Mouse (Mus musculus): ENCODE results near the gene Epm2aip1.
A peak's percentile ranks its signal among the peaks of the same experiment; 100 is the strongest.

Gene Epm2aip1

DNA sequence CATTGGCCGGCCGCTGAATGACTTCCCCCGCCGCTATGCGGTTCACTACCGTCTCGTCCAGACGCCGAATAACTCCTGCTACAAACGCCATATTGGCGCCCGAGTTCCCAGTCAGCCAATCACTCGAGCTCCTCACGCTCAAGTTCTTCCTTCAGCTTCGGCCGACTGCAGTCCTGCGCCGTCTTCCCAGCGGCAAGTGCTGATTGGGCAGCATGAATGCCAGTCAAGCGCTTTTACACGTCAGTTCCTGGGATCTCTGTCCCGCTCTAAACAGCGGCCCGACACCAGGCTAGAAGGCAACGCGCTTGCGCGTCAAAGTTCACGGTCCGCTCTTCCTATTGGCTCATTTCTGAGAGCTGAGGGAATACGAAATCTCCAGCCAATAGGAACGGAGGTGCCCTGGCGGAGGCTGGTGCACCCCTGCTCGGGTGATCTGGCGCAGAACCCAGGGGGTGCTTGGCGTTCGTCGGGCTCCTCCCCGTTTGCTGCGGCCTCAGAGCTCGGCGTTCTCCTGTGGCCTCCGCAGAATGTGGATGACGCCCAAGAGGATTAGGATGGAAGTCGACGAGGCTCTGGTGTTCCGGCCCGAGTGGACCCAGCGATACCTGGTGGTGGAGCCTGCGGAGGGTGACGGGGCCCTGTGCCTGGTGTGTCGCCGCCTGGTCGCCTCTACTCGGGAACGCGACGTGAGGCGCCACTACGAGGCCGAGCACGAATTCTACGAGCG, at the start of gene Epm2aip1, which contains the start of gene Mlh1:
Gene Epm2aip1 (plus strand): TSS at position 496 of the 727 bp plus-strand sequence.
Gene Mlh1 (minus strand): TSS at position 358 of the 727 bp plus-strand sequence.
- DNase-seq: peak; percentile 98

DNA sequence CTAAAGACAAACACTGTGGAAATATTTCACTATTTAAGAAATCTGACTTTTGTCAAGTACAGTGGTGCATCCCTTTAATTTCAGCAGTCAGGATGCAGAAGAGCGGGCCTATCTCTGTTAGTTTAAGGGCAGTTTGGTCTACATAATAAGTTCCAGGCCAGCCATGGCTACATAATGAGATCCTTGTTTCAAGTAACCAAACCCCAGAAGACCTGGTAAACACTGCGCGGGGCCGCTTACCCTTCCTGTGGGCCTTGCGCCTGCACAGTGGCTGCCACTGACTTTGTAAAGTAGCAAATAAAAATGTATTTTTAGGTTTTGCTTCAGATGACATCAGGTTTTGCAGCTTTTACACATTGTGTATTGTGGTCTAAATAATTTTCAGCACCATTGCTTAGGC, 48.3 kb upstream of the Epm2aip1 start:
- DNase-seq: no peak

GRCm38 (mm10) chr9:111228446-111228845, 43.3 kb upstream of the Epm2aip1 start:
- no peak for DNase-seq

GRCm38 (mm10) chr9:111234701-111235100, 37.0 kb upstream of the Epm2aip1 start:
- no peak for DNase-seq

- DNase-seq: no peak
Observed at GRCm38 (mm10) chr9:111237726-111238125, 34.0 kb upstream of the Epm2aip1 start.

- DNase-seq: no peak
Observed at GRCm38 (mm10) chr9:111239821-111240220, 31.9 kb upstream of the Epm2aip1 start.

DNA sequence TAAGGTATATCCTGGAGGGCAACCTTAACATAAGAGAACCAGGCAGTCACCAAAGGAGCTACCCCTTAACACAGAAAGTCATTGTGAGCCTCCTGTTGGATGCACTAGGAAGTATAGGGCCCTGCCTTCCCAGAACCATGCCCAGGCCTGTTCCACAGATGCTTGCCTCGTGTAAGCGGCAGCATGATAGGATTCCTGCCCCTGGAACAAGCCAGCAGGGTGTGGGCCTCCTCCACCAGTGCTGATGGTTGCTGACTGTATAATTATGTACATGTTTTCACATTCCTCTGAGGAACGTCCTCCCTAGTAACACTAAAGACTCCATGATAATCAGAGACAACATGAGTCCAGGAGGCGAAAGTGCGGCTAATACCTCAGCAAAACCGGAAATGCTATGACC, 28.3 kb upstream of the Epm2aip1 start:
- DNase-seq: no peak

- DNase-seq: no peak
Observed at GRCm38 (mm10) chr9:111245546-111245945, 26.2 kb upstream of the Epm2aip1 start.

GRCm38 (mm10) chr9:111247682-111248246, 24.0 kb upstream of the Epm2aip1 start:
- DNase-seq: peak; percentile 46

DNA sequence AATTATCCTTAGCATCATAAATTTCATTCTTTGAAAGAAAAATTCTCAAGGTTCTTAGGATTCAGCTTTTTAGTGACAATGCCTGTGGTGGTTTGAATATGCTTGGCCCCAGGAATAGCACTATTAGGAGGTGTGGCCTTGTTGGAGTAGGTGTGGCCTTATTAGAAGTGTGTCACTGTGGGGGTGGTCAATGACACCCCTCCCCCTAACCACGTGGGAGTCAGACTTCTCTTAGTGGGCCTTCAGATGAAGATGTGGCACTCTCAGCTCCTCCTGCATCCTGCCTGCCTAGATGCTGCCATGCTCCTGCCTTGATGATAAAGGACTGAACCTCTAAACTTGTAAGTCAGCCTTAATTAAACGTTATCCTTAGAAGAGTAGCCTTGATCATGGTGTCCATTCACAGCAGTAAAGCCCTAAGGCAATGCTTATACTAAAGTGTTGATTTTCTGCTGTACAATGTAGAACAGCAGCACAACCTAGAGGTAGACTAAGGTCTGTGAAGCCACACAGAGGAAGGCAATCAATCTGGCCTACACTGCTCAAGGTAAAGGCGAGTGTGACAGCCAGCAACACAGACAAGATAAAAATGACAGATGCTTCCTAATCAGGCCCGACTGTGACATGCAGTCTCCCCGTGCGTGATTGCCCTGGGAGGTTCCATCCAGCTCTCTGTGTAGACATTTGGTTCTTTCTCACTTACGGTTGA, 19.4 kb upstream of the Epm2aip1 start:
- DNase-seq: no peak

DNA sequence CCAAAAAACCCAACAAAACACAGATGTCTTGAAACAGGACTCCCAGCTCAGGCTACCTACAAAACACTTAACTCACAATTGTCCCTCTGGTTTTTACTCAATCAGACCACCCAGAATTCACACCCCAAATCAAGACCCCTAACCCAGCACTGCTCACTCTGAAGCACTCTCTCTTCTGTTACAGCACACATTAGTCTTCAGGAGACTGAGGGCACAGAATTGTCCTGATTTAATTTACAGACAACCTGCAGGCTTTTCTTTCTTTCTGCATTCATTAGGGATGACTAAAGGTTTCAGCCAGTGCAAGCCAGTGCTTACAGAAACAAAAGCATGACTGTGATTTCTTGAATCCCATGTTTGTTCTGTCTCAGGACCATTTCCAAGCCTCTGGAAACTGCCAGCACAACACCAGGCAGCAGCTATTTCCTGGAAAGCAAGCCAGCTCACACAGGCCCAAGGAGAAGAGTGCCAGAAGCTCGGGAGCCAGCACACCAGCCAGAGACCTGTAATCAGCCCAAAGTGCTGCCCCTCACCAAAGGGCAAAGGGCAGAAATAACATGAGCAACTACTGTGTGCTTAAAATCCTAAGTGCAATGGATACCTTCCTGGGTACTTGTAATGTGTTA, 11.3 kb upstream of the Epm2aip1 start:
- no peak for DNase-seq

DNA sequence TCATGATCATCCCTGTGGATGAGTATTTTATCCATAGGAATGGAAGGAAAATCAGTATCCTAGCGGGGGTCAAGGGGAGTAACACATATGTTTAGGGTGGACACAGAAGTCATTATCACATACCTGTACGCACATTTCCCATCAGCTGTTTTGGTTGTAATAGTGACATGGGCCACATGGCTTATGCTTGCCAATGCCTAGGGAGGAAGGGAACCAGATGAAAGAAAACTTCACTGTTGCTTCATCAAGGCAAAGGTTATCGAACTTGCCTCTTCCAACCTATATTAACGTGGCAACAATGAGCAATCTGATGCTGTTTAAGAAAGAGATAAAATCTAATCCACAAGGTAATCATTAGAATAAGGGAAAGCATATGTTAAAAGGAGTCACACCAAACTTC, 10.4 kb upstream of the Epm2aip1 start:
- no peak for DNase-seq

DNA sequence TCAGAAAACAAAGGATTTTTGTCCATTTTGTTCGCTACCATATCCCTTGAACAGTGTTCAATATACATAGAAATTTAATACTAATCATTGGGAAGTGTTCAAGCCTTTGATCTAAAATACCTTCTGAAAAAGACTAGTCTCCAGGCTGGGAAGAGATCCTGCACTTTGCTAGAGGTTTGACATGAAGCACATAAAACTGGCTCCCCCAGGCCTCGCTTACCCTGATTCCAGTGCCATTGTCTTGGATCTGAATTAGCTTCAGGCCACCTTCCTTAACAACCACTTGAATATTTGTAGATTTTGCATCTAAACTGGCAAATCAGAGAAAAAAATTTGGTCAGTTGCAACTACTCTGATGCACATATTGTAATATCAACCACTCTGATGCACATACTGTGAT, 3.7 kb upstream of the Epm2aip1 start:
- no peak for DNase-seq

DNA sequence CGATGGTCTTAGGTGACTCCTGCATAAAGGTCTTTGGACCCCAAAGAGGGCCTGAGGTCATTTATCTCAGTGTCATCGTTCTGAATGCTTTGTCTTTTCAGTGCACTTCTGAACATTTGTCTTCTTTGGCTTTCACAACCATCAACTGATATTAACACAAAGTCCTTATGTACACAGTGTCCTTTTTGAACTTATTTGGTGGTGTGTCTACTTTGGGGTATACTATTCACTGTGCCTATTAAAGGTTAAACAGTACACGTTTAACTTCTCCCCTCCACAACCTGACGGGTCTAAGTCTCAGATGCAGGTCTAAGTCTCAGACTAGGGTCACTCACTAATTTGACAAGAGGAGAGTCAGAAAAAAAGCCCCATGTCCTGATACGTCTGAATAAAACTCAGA, 1.1 kb upstream of the Epm2aip1 start:
- no peak for DNase-seq

- DNase-seq: no peak
Observed at GRCm38 (mm10) chr9:111271056-111271433, 684 bp upstream of the Epm2aip1 start.

DNA sequence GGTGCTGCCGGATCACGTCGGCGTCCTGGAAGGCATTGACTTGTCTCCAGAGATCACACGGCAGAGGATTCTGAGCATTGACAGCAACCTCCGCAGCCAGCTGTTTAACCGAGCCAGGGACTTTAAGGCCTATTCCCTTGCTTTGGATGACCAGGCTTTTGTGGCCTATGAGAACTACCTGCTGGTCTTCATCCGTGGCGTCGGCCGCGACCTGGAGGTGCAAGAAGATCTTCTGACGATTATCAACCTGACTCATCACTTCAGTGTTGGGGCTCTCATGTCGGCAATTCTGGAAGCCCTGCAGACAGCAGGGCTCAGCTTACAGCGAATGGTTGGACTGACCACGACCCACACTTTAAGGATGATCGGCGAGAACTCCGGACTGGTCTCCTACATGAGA, 627 bp downstream of the Epm2aip1 start:
- no peak for DNase-seq

DNA sequence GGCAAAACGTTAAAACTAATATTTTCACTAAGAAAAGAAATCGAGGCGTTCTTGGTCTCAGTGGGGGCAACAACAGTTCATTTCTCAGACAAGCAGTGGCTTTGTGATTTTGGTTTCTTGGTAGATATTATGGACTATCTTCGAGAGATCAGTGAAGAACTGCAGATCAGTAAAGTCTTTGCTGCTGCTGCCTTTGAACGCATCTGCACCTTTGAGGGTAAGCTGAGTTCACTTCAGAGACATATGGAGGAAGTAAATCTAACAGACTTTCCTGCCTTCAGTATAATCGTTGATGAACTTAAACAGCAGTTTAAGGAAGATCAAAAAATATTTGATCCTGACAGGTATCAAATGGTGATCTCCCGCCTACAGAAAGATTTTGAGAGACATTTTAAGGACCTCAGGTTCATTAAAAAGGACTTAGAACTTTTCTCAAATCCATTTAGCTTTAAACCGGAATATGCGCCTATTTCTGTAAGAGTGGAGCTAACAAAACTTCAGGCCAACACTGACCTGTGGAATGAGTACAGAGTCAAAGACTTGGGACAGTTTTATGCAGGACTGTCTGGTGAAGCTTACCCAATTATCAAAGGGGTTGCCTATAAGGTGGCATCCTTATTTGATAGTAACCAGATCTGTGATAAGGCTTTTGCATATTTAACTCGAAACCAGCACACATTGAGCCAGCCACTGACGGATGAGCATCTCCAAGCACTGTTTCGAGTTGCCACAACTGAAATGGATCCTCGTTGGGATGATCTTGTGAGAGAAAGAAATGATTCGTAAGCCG, 1.5 kb downstream of the Epm2aip1 start:
- peak; percentile 38 for DNase-seq

DNA sequence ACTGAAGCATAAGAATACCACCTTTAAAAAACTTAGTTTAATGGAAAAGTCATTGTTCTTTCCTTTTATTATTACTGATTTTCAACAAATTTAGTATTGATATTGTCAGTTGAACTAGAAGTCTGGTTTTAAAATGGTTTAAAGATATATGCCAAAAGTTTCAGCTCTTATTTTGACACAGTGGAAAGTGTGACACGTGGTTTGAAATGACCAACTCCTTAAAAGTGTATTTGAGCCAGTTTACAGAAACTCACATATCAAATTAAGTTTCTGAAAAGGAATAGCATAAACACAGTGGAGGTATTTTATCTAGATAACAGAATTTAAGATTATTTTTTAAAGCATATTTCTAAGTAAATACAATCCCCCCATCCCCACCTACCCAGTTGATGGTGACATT, 2.2 kb downstream of the Epm2aip1 start:
- DNase-seq: no peak

DNA sequence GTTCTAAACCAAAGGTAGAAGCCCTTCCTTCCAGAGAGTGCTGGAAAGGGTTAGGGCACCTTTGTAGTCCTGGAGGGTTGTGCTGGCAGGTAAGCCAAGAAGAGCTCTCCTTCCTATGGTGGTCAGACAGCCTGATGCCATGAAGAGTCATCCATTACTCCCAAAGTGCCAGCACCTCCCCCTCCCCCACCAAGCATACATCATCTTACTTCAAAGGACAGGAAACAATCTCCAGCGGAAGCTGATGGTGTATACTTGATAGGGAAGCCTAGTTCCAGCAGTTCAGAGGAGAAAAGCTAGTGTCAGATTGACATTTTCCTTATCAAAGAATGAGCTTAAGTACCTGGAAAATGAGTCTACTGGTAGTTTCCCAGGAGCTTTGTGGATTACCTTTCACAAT, 3.4 kb downstream of the Epm2aip1 start:
- peak; percentile 48 for DNase-seq

- no peak for DNase-seq
Observed at GRCm38 (mm10) chr9:111285061-111285460, 13.3 kb downstream of the Epm2aip1 start.

- DNase-seq: no peak
Observed at GRCm38 (mm10) chr9:111285676-111286075, 13.9 kb downstream of the Epm2aip1 start.

GRCm38 (mm10) chr9:111286468-111286867, 14.7 kb downstream of the Epm2aip1 start:
- no peak for DNase-seq

DNA sequence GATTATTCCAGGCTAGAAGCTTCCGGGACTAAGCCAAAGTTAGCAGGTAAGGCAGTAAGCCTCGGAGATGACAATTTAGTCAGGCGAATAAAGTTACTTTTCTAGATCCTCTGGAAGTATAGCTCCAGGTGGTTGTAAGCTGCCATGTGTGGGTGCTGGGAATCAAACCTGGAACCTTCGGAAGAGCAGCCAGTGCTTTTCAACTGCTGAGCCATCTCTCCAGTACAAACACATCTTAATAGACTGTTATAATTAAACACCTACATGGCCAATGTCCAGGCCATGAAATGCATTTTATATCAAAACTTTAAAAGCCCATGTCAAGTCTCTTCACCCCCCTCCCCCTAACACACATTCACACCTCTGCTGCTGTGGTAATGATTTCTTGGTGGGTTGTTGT, 16.2 kb downstream of the Epm2aip1 start:
- no peak for DNase-seq

Data from thymus, postnatal 14 days (tissue).